Mouse (Mus musculus) mammary gland, adult 2 months (tissue): ENCODE results near the gene Capza2. TPM values are rescaled to one million over a fixed set of nuclear protein-coding genes. Genes with fewer than 3 reads are reported as not detected.

Experiments used
- polyA plus RNA-seq: library from polyadenylated mRNA; depleted of rRNA; stranded (reverse); fragments of >200 nt; gene quantifications from 2 replicates; pipeline ENCODE4 v1.2.3, GENCODE M21; 2012; ENCODE audit warnings: low replicate concordance; rRNA removed

Capza2 gene
- polyA plus RNA-seq: 6.1 and 26.8 TPM in 2 replicates

DNA sequence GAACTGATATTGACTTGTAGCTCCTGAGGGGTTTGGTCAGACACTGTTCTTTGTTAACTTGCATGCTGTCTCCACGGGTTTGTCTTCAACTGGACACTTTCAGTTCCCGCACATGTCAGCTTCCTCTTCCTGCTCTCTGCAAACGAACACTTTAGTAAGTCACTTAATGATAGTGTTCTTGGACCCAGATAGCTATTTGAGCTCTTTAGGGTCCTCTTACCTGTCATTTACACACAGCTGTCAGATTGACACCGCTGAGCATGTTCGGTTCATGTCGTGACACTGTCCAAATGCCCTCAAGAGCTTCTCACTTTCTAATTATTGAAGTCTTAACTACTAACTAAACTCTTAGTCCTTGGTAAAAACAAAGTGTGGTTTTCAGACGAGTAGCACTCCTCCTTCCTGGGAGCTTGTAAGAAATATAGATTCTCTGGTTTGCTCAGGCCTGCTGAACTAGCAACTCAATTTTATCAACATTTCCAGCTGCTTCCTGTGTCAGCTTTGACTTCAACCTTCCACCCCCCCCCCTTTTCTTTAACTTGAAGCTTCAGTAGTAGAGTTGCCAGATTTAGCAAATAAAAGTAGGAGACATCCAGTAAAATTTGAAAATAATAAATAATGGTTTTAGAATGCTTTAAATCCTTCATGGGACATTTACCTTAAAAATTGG, at the start of gene Capza2:
TSS of gene Capza2 (plus strand) at position 620 of the 670 bp plus-strand sequence.

DNA sequence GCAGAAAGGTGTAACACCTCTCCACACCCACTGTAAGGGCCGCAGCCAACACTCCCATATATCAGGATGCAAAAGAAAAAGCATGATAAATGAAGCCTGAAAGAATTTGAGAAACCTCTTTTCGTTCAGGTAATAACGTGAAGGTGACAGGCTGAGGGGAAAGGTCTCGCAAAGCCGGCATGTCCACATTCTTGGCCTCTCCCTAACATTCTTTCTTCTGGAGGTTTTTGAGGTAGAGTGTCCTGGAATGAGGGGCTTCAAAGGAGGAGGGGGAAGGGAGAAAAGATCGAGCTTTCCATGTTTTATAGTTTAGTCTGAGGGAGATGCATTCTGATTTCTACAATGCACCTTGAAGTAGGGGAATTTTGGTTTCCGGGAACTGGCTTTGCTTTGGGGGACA, 56.6 kb downstream of the Capza2 start, which contains the start of gene St7:
TSS of gene St7 (plus strand) at position 287 of the 400 bp plus-strand sequence.

Other genes starting within 250 kb of the Capza2 start
- gene Met, start 172.4 kb upstream of the Capza2 start, polyA plus RNA-seq: 8.7 and 13.7 TPM in 2 replicates
- gene St7, start 56.7 kb downstream of the Capza2 start, polyA plus RNA-seq: 5.3 and 9.8 TPM in 2 replicates